Mouse (Mus musculus): ENCODE measurements at regions not wholly inside any gene's neighbourhood (a gene's known extent, or its start where the extent isn't known, plus 50 kb on each side); places are given as distances from the start of the nearest gene placed in this dataset.
"Not testable (repeated sequence)": the region's sequence is repeated elsewhere in the genome, so short reads cannot be mapped to it uniquely, and the experiment has no call there.

- DNase-seq (ENCODE audit: low spot score): no peak
Measured at GRCm38 (mm10) chr6:70160442-70160841, 631.6 kb downstream of the Rpia start.

GRCm38 (mm10) chr6:70155771-70156170 is 636.3 kb downstream of the Rpia start:
- DNase-seq (ENCODE audit: low spot score): not testable (repeated sequence)

GRCm38 (mm10) chr6:70151098-70151838 is 640.8 kb downstream of the Rpia start:
- DNase-seq (ENCODE audit: low spot score): not testable (repeated sequence)

GRCm38 (mm10) chr6:70146986-70147385 is 645.0 kb downstream of the Rpia start:
- DNase-seq (ENCODE audit: low spot score): peak; percentile 15

- not testable (repeated sequence) for DNase-seq (ENCODE audit: low spot score)
Measured at GRCm38 (mm10) chr6:70143341-70143740, 648.7 kb downstream of the Rpia start.

- DNase-seq (ENCODE audit: low spot score): no peak
Measured at GRCm38 (mm10) chr6:70116811-70117210, 675.2 kb downstream of the Rpia start.

- DNase-seq (ENCODE audit: low spot score): no peak
Measured at GRCm38 (mm10) chr6:70111892-70112291, 680.1 kb downstream of the Rpia start.

GRCm38 (mm10) chr6:70109412-70109811 is 682.6 kb downstream of the Rpia start:
- DNase-seq (ENCODE audit: low spot score): not testable (repeated sequence)

- no peak for DNase-seq (ENCODE audit: low spot score)
Measured at GRCm38 (mm10) chr6:70103781-70104180, 688.3 kb downstream of the Rpia start.

- DNase-seq (ENCODE audit: low spot score): not testable (repeated sequence)
Measured at GRCm38 (mm10) chr6:70103174-70103573, 688.9 kb downstream of the Rpia start.

GRCm38 (mm10) chr6:70088041-70088440 is 704.0 kb downstream of the Rpia start:
- no peak for DNase-seq (ENCODE audit: low spot score)

- DNase-seq (ENCODE audit: low spot score): no peak
Measured at GRCm38 (mm10) chr6:70073841-70074240, 718.2 kb downstream of the Rpia start.

- DNase-seq (ENCODE audit: low spot score): no peak
Measured at GRCm38 (mm10) chr6:70072007-70072406, 720.0 kb downstream of the Rpia start.

GRCm38 (mm10) chr6:70067716-70068415 is 724.2 kb downstream of the Rpia start:
- DNase-seq (ENCODE audit: low spot score): no peak

- DNase-seq (ENCODE audit: low spot score): no peak
Measured at GRCm38 (mm10) chr6:70059028-70059427, 733.0 kb downstream of the Rpia start.

- no peak for DNase-seq (ENCODE audit: low spot score)
Measured at GRCm38 (mm10) chr6:70058374-70058773, 733.7 kb downstream of the Rpia start.

- no peak for DNase-seq (ENCODE audit: low spot score)
Measured at GRCm38 (mm10) chr6:70040894-70041293, 751.1 kb downstream of the Rpia start.

GRCm38 (mm10) chr6:70033674-70034073 is 758.4 kb downstream of the Rpia start:
- DNase-seq (ENCODE audit: low spot score): no peak

- DNase-seq (ENCODE audit: low spot score): no peak
Measured at GRCm38 (mm10) chr6:70011555-70011954, 780.5 kb downstream of the Rpia start.

Measured in embryo, embryonic 10.5 days (tissue).